Mouse (Mus musculus) skeletal muscle tissue, postnatal 0 days (tissue): ENCODE results near the gene Gm8108. TPM values are rescaled to one million over a fixed set of nuclear protein-coding genes. Genes with fewer than 3 reads are reported as not detected.

Experiments
- polyA plus RNA-seq: library from polyadenylated mRNA; unstranded; fragments of >200 nt; fragmentation: Nextera tagmentation; extraction: Ambion mirVana; gene quantifications from 2 replicates; pipeline ENCODE4 v1.2.1, GENCODE M21; 2015

The Gm8108 gene
- 0.21 TPM in 1 of 2 replicates, not detected in the other for polyA plus RNA-seq

GRCm38 (mm10) chr14:4110426-4110825, at the start of gene Gm8108:
Gene Gm8108 (plus strand): TSS chr14:4110526.

GRCm38 (mm10) chr14:4083820-4084219, 26.5 kb upstream of the Gm8108 start, which contains the start of gene Gm3115:
Gene Gm3115 (plus strand): TSS chr14:4084120.

GRCm38 (mm10) chr14:4164730-4165129, 54.4 kb downstream of the Gm8108 start, which contains the start of gene Gm3127:
Gene Gm3127 (plus strand): TSS chr14:4165030.

Other genes starting within 250 kb of the Gm8108 start
- gene Gm2916, start 226.4 kb upstream of the Gm8108 start, polyA plus RNA-seq, result not detected in 2 replicates
- gene Gm3029, start 178.8 kb upstream of the Gm8108 start, polyA plus RNA-seq, result 0.18 TPM in 1 of 2 replicates, not detected in the other
- not detected in 2 replicates for gene Gm3095, start 147.0 kb upstream of the Gm8108 start, polyA plus RNA-seq
- not detected in 2 replicates for gene Gm3099, start 112.1 kb upstream of the Gm8108 start, polyA plus RNA-seq
- gene Gm5796, start 86.6 kb upstream of the Gm8108 start, polyA plus RNA-seq, result 0.10 and 0.22 TPM in 2 replicates
- gene Gm3115, start 26.4 kb upstream of the Gm8108 start, polyA plus RNA-seq, result not detected in 2 replicates
- not detected in 2 replicates for gene Gm3127, start 54.5 kb downstream of the Gm8108 start, polyA plus RNA-seq
- 0.12 and 0.17 TPM in 2 replicates for gene Gm2974, start 72.0 kb downstream of the Gm8108 start, polyA plus RNA-seq
- gene Gm3138, start 139.1 kb downstream of the Gm8108 start, polyA plus RNA-seq, result not detected in 2 replicates
- not detected in 2 replicates for gene Gm3149, start 206.8 kb downstream of the Gm8108 start, polyA plus RNA-seq
- 0.17 and 0.19 TPM in 2 replicates for gene 2610042L04Rik, start 224.2 kb downstream of the Gm8108 start, polyA plus RNA-seq